Mouse (Mus musculus) liver, adult 2 months (tissue): ENCODE results near the gene Efnb2.

Source experiments
- CTCF ChIP-seq: fragments of 200-500 bp; IDR thresholded peaks from 2 replicates; pipeline ENCODE4 v1.5.1; 2011; ENCODE audit warnings: low read depth, low read length, control low read depth
- POLR2A ChIP-seq: fragments of 200-500 bp; IDR thresholded peaks from 2 replicates; pipeline ENCODE4 v1.6.1; 2011; ENCODE audit warnings: low read length, control low read depth; ENCODE audit not compliant: insufficient read depth; ENCODE audit errors: extremely low read depth

DNA sequence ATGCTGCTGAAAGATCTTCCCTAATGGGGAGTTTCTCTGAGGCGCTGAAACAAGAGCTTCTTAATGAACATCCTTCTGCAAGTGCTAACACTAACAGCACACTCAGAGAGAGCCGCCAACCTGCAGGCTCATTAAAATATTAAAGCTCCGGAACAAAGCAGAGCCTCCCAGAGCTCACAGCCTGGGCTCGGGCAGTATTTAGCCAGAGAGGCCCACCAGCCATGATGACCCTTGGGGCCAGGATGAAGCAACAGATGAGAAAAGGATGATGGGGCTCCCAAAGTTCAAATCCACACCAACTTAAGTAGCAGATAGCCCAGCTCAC lies 20.8 kb downstream of the Efnb2 start:
- TF ChIP-seq CTCF (no peak), POLR2A (no peak)
